Mouse (Mus musculus): ENCODE results near the gene Mafb. TPM values are rescaled to one million over a fixed set of nuclear protein-coding genes. Genes with fewer than 3 reads are reported as not detected.

Gene Mafb
- polyA plus RNA-seq, 1 experiment from 2014 or later: 4.2 TPM

- Histone ChIP-seq H3K9me3 (replicated peaks) (no peaks in the 10 kb centered on the region), H3K27me3 (peaks cover 99% of the 10 kb centered on the region), H3K36me3 (replicated peaks) (no peaks in the 10 kb centered on the region), H3K27ac (replicated peaks) (no peak overlapping the region), H3K4me1 (replicated peaks) (peaks cover 17% of the 10 kb centered on the region), H3K4me3 (replicated peaks) (no peak overlapping the region), H3K4me2 (no peak overlapping the region), H3K9ac (no peak overlapping the region)
- 19% methylated on average over 4 of the region's 4 CpGs for WGBS (ENCODE audit: insufficient replicate concordance)
- no peak for ATAC-seq (ENCODE audit: insufficient read depth)
These were observed 3.7 kb downstream of the Mafb start for GRCm38 (mm10) chr2:160363201-160363600.

- 5% methylated on average over 16 of the region's 16 CpGs for WGBS (ENCODE audit: insufficient replicate concordance)
- H3K27me3 ChIP-seq: peaks cover 86% of the 10 kb centered on the region
- peak overlapping the region; percentile 10; the same call in 1 of the 2 replicates for H3K4me2 ChIP-seq
These were observed 5.3 kb downstream of the Mafb start for GRCm38 (mm10) chr2:160361442-160362121.

GRCm38 (mm10) chr2:160360234-160360874, 6.5 kb downstream of the Mafb start:
- Histone ChIP-seq H3K4me2 (no peak overlapping the region), H3K4me1 (replicated peaks) (no peaks in the 10 kb centered on the region), H3K36me3 (replicated peaks) (no peaks in the 10 kb centered on the region), H3K4me3 (replicated peaks) (no peak overlapping the region), H3K27me3 (peaks cover 73% of the 10 kb centered on the region), H3K27ac (replicated peaks) (no peak overlapping the region), H3K9me3 (replicated peaks) (no peaks in the 10 kb centered on the region), H3K9ac (no peak overlapping the region)
- ATAC-seq (ENCODE audit: insufficient read depth): no peak
- WGBS (ENCODE audit: insufficient replicate concordance): 6% methylated on average over 8 of the region's 8 CpGs

More at GRCm38 (mm10) chr2:160361442-160362121, 5.3 kb downstream of the Mafb start:
- H3K4me3 ChIP-seq (replicated peaks): no peak overlapping the region
- no peaks in the 10 kb centered on the region for H3K9me3 ChIP-seq (replicated peaks)
- H3K4me1 ChIP-seq (replicated peaks): peaks cover 7% of the 10 kb centered on the region
- ATAC-seq (ENCODE audit: insufficient read depth): no peak
- no peak overlapping the region for H3K9ac ChIP-seq
- H3K27ac ChIP-seq (replicated peaks): no peak overlapping the region
- no peaks in the 10 kb centered on the region for H3K36me3 ChIP-seq (replicated peaks)

- Histone ChIP-seq H3K27ac (replicated peaks) (no peak overlapping the region), H3K4me2 (no peak overlapping the region), H3K4me1 (replicated peaks) (no peaks in the 10 kb centered on the region), H3K27me3 (peaks cover 59% of the 10 kb centered on the region), H3K36me3 (replicated peaks) (no peaks in the 10 kb centered on the region), H3K9ac (no peak overlapping the region), H3K9me3 (replicated peaks) (no peaks in the 10 kb centered on the region), H3K4me3 (replicated peaks) (no peak overlapping the region)
- 4% methylated on average over 4 of the region's 4 CpGs for WGBS (ENCODE audit: insufficient replicate concordance)
- no peak for ATAC-seq (ENCODE audit: insufficient read depth)
These were observed 8.0 kb downstream of the Mafb start for GRCm38 (mm10) chr2:160358896-160359295.

GRCm38 (mm10) chr2:160357442-160357841, 9.4 kb downstream of the Mafb start:
- WGBS (ENCODE audit: insufficient replicate concordance): 51% methylated on average over 4 of the region's 4 CpGs
- H3K27ac ChIP-seq (replicated peaks): no peak overlapping the region
- no peak overlapping the region for H3K9ac ChIP-seq
- H3K36me3 ChIP-seq (replicated peaks): no peaks in the 10 kb centered on the region
- H3K9me3 ChIP-seq (replicated peaks): no peaks in the 10 kb centered on the region
- no peaks in the 10 kb centered on the region for H3K4me1 ChIP-seq (replicated peaks)
- H3K27me3 ChIP-seq: peaks cover 45% of the 10 kb centered on the region
- no peak overlapping the region for H3K4me2 ChIP-seq
- H3K4me3 ChIP-seq (replicated peaks): no peak overlapping the region
- no peak for ATAC-seq (ENCODE audit: insufficient read depth)

- Histone ChIP-seq H3K36me3 (replicated peaks) (no peaks in the 10 kb centered on the region), H3K4me3 (replicated peaks) (no peak overlapping the region), H3K9ac (no peak overlapping the region), H3K4me1 (replicated peaks) (peaks cover 1% of the 10 kb centered on the region; the same call in 1 of the 2 replicates), H3K27ac (replicated peaks) (no peak overlapping the region), H3K27me3 (peaks cover 32% of the 10 kb centered on the region), H3K9me3 (replicated peaks) (no peaks in the 10 kb centered on the region), H3K4me2 (no peak overlapping the region)
- ATAC-seq (ENCODE audit: insufficient read depth): no peak
- 56% methylated on average over 5 of the region's 5 CpGs for WGBS (ENCODE audit: insufficient replicate concordance)
These were observed 10.7 kb downstream of the Mafb start for GRCm38 (mm10) chr2:160356132-160356531.

- Histone ChIP-seq H3K4me3 (replicated peaks) (no peak overlapping the region), H3K9ac (no peak overlapping the region), H3K27ac (replicated peaks) (no peak overlapping the region), H3K27me3 (peaks cover 14% of the 10 kb centered on the region), H3K4me2 (no peak overlapping the region), H3K4me1 (replicated peaks) (peaks cover 6% of the 10 kb centered on the region; the same call in 1 of the 2 replicates), H3K9me3 (replicated peaks) (no peaks in the 10 kb centered on the region), H3K36me3 (replicated peaks) (no peaks in the 10 kb centered on the region)
- ATAC-seq (ENCODE audit: insufficient read depth): no peak
- 38% methylated on average over 2 of the region's 2 CpGs for WGBS (ENCODE audit: insufficient replicate concordance)
These were observed 12.5 kb downstream of the Mafb start for GRCm38 (mm10) chr2:160354319-160354718.

GRCm38 (mm10) chr2:160353581-160353980, 13.3 kb downstream of the Mafb start:
- H3K9me3 ChIP-seq (replicated peaks): no peaks in the 10 kb centered on the region
- no peak overlapping the region for H3K9ac ChIP-seq
- no peak for ATAC-seq (ENCODE audit: insufficient read depth)
- no peaks in the 10 kb centered on the region for H3K36me3 ChIP-seq (replicated peaks)
- H3K4me1 ChIP-seq (replicated peaks): peaks cover 8% of the 10 kb centered on the region; the same call in 1 of the 2 replicates
- H3K27me3 ChIP-seq: peaks cover 7% of the 10 kb centered on the region
- H3K4me2 ChIP-seq: no peak overlapping the region
- no peak overlapping the region for H3K4me3 ChIP-seq (replicated peaks)
- no peak overlapping the region for H3K27ac ChIP-seq (replicated peaks)
- WGBS (ENCODE audit: insufficient replicate concordance): 44% methylated on average over 2 of the region's 2 CpGs

- 42% methylated on average over 8 of the region's 8 CpGs for WGBS (ENCODE audit: insufficient replicate concordance)
These were observed 15.8 kb downstream of the Mafb start for GRCm38 (mm10) chr2:160351038-160351574.

GRCm38 (mm10) chr2:160349578-160349977, 17.3 kb downstream of the Mafb start:
- peak; percentile 82 for ATAC-seq (ENCODE audit: insufficient read depth)
- no peak overlapping the region for H3K9ac ChIP-seq

More at GRCm38 (mm10) chr2:160351038-160351574, 15.8 kb downstream of the Mafb start:
- no peaks in the 10 kb centered on the region for H3K9me3 ChIP-seq (replicated peaks)
- H3K9ac ChIP-seq: no peak overlapping the region
- ATAC-seq (ENCODE audit: insufficient read depth): no peak
- peaks cover 8% of the 10 kb centered on the region; the same call in 1 of the 2 replicates for H3K4me1 ChIP-seq (replicated peaks)
- no peak overlapping the region for H3K4me3 ChIP-seq (replicated peaks)
- H3K27ac ChIP-seq (replicated peaks): no peak overlapping the region
- no peak overlapping the region for H3K4me2 ChIP-seq
- no peaks in the 10 kb centered on the region for H3K27me3 ChIP-seq
- no peaks in the 10 kb centered on the region for H3K36me3 ChIP-seq (replicated peaks)

GRCm38 (mm10) chr2:160348796-160349195, 18.1 kb downstream of the Mafb start:
- Histone ChIP-seq H3K9ac (no peak overlapping the region), H3K27me3 (no peaks in the 10 kb centered on the region), H3K9me3 (replicated peaks) (no peaks in the 10 kb centered on the region), H3K36me3 (replicated peaks) (no peaks in the 10 kb centered on the region), H3K27ac (replicated peaks) (peak overlapping the region; percentile 66), H3K4me1 (replicated peaks) (peaks cover 8% of the 10 kb centered on the region; the same call in 1 of the 2 replicates), H3K4me3 (replicated peaks) (no peak overlapping the region), H3K4me2 (no peak overlapping the region)
- no peak for ATAC-seq (ENCODE audit: insufficient read depth)
- WGBS (ENCODE audit: insufficient replicate concordance): 46% methylated on average over 7 of the region's 7 CpGs

More at GRCm38 (mm10) chr2:160349578-160349977, 17.3 kb downstream of the Mafb start:
- WGBS (ENCODE audit: insufficient replicate concordance): 50% methylated on average over 4 of the region's 4 CpGs
- Histone ChIP-seq H3K4me3 (replicated peaks) (no peak overlapping the region), H3K36me3 (replicated peaks) (no peaks in the 10 kb centered on the region), H3K27me3 (no peaks in the 10 kb centered on the region), H3K9me3 (replicated peaks) (no peaks in the 10 kb centered on the region), H3K4me2 (no peak overlapping the region), H3K4me1 (replicated peaks) (peaks cover 8% of the 10 kb centered on the region; the same call in 1 of the 2 replicates), H3K27ac (replicated peaks) (peak overlapping the region; percentile 66)
